Mouse (Mus musculus) frontal cortex, postnatal 14 days (tissue): Measurements from ENCODE around the gene Rad52.

Experiments
- DNase-seq, 2 experiments: peaks; one replicate each; pipeline ENCODE4 v3.0.0; 2022; ENCODE audit warnings: low spot score in 2 of 2

Rad52 gene

DNA sequence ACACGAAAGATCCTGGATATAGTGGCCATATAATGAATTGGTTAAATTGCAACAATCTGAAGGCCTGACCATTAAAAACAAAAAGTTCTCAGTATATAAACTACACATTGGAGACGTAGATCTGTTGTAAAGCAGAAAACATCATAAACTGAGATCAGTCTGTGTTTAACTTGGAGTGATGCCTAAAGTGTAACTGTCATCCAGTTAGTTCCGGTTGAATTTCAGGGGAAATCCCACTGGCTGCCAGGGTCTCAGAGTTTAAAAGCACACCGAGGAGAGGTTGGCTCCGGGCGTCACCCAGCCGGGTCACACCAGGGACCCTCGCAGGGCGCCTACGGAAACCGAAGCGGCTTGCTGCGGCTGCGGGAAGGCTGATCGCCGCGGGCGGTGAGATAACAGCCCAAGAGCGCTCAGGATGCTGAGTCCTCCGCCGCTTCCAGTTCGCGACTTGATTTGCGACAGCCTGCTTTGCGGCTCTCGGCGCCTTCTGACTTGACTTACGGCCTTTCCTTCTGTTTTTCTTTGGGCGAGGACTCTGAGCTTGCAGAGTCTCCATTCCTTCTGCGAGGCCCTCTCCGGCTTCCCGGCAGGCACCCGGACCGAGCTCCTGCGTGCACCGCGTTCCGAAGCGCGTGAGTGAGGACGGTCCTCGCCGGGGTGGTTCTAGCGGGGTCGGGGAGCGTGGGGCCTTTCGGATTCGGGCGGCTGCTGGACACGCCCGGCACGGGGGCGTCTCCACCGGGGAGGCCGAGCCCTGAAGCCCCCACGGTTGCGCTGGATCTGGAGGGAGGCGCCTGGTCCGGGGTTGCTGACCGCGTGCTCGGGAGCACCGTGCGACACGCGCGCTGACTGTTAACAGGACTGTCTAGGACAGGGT lies at the start of gene Rad52:
TSS of gene Rad52 (plus strand) at position 495 of the 877 bp plus-strand sequence.
- DNase-seq = peak; percentile 84 to 85

DNA sequence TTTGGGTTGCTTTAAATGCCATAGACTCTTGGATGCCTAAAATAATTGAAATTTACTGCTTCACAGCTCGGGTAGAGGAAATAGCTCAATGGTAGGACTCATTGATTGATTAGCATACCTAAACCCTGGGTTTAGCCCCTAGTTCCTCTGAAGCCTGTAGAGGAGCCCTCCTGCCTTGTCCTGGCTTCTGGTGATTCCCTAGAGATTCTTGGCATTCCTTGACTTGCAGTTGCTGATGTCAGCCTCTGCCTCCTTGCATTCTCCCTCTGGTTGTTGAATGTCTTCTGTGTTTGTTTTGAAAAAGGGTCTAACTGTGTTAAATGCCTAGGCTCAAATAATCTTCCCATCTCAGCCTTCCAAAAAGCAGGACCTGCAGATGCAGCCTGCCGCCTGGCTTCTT lies 48.3 kb upstream of the Rad52 start:
- DNase-seq = no peak

DNA sequence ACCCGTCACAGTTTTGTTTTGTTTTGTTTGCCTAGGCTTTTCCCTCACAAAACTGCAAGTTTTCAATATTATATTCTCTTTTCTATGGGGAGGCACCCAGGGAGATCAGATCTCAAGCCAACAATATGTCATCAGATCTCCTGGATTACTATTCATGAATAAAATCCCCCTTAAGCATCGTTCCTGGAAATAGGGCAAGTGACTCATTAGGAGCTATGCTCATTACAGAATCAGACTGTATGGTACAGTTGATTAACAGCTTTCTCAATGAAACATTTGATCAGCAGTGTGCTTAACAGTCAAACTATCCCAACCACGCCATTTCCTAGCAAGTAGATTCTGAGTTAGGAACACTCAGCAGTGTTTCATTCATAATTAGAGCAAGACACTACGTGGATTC lies 47.0 kb upstream of the Rad52 start:
- no peak for DNase-seq

DNA sequence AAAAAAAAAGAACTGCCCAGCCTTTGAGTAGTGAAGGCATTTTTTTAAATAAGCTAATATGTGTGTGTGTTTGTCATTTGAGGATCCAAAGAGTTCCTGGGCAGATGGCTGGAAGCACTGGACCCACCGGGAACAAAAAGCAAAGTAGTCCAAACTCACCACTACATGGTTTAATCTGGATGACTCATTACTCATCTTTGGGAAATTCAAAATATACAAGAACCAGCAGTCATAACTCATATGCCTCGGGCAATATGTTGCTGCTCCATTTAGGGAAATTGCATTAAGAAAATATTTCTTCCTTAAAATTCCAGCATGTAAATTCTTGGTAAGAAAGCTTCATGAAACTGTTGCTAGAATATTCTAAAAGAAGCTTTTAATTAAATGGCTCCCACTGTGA lies 42.3 kb upstream of the Rad52 start:
- no peak for DNase-seq

DNA sequence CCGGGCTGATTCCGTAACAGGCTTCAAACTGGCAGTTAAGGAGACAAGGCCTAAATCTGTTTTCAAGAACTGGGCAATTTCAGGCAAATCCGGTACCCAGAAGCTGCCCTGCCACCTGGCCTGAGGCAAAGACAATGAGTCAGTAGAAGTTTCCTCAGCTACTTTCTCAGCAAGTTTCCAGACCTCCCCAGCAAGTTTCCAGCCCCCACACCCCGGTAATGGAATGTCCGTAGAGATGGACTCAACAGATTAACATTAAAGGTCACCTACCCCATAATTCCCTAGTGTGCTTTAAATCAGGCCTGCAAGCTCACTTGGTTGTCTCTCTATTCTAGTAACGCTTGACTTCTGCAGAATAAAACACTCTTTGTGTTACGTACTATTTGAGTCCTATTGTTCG lies 41.0 kb upstream of the Rad52 start:
- DNase-seq = no peak

DNA sequence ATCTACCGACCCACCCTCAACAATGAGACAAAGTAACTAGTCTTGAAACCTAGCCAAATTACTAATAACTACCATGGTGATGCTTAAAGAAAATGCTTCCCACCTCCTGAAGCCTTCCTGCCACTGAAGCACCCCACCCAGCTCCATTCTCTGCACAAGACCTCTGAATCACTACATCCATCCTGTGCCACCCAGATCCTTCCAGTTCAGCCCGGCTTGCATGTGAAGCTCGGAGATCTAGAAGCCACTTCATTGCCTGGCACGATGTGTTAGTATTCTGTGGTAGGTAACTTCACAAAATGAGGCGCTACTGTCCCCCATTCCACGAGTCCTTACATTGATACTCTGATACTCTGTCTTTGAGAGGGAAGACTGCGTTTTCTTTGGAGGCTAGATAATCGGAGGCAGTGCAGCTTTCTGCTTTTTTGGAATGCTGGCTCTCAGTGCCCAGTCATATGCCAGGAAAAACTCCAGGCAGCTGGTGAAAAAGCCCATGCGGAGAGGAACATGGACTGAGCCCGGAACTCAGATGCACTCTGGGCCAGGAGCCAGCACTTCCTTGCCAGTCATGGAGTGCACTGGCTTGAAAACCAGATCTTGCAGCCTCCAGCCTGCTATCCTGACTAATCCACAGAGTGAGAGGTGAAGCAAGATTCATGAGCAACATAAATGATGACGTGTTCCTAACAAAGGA lies 38.0 kb upstream of the Rad52 start:
- DNase-seq = peak; percentile 38 to 62

DNA sequence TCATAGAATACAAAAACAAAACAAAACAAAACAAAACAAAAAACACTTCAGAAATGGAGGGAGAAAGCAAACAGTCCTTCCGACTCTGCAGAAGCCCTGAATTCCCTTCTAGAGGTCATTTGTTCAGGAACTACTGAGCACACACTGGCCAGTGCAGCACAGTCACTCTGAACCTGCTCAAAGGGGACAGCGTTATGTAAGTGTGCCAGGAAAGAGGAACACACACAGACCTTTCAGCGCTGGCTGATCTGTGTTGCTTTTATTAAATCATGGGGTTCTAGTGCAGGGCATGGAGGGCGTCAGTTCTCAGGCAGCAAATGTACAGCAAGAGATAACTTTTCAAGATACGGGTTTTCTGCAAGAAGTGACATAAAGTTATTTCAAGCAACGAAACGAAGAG lies 19.3 kb upstream of the Rad52 start:
- no peak for DNase-seq

DNA sequence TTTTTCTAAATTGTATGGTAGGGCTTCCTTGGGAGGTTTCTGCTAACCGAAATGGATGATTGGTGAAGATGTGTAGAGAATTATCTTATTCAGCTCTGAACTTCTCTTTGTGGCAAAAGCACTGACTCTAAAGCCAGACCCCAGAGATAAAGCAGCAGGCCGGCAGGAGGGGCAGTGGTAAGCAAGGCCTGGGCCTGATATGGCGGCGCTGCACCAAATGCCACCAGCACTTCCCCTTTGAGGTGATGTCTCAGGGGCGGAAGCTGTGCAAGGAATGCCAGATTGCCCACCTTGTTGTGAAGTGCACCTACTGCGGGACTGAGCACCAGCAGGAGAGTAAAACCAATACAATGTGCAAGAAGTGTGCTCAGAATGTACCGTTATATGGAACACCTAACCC lies 9.8 kb upstream of the Rad52 start:
- no peak for DNase-seq

DNA sequence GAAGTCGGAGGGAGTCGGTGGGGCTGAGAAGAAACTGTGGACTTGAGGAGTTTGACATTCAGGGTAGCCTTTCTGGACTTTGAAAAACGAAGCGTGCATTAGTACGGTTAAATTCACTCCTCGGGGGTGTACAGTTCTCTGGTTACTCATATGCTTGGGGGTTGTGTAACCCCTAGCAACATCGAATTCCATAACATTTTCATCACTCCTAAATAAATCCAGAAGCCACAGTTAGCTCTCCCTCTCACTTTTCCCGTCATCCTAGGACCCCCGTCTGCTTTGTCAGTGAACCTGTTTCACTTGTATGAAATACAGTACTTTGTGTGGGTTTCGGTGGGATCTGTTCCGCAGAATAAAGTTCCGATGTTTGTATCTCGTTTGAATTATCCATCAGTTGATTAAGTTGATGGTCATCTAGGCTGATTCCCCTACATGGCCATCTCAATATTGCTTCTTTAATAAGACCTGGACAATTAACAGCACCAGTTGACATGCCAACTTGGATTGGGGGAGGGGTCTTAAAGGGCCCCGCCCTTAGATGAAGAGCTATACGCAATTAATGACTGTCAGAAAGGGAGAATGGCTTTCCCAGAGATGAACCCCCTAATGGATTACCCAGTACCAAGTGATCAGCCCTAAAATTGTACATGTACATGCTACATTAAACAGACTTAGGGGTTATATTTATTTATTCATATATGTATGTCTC lies 737 bp downstream of the Rad52 start:
- DNase-seq = no peak

DNA sequence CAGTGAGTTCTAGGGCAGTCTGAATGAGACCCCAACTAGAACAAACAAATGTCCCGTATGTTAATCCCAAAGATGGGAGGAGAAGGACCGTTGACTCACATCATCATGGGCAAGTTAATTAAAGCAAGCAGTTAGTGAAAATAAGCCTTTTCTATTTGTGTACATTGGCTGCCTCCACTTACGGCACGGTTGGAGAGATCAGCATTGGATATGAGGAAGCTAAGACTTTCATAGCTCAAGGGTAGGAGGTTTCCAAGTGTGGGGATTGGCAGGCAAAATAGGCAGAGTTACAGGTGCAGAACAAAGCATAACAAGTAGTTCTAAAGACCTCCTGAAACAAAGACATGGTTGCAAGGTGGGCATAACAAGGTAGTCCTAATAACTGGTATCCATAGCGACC lies 3.0 kb downstream of the Rad52 start:
- no peak for DNase-seq

DNA sequence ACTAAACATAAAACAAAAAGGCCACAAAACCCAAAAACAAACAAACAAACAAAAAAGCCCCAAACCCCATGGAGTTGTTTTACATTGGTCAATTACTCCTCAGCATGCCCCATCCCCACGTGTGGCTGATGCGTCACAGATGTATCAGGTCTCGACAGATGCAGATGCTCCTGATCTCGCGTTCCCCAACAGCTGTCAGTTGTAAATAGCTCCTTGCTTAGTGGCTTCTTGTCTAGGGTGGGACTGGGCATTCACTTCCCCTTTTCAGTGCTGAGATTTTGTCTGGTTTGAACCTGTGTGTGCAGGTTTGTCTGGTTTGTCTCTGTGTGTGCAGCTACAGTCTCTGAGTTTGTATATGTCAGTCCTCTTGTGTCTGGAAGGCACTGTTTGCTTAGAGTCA lies 9.5 kb downstream of the Rad52 start:
- DNase-seq = no peak

DNA sequence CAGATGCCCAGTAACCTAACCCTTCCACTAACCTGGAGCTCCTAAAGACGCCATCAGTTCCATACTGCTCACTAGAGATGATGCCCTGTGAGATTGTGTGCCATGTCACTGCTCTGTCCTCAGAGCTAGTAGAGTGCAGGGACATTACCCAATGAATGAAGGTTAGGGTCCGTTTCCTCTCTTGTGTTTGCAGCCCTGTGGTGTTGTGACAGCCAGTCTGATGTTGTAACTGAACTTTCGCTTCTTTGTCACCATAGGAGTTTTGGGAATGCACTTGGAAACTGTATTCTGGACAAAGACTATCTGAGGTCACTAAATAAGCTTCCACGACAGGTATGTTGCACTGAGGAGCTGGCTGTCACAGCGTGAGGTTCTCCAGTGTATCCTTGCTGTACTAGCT lies 13.2 kb downstream of the Rad52 start:
- no peak for DNase-seq

DNA sequence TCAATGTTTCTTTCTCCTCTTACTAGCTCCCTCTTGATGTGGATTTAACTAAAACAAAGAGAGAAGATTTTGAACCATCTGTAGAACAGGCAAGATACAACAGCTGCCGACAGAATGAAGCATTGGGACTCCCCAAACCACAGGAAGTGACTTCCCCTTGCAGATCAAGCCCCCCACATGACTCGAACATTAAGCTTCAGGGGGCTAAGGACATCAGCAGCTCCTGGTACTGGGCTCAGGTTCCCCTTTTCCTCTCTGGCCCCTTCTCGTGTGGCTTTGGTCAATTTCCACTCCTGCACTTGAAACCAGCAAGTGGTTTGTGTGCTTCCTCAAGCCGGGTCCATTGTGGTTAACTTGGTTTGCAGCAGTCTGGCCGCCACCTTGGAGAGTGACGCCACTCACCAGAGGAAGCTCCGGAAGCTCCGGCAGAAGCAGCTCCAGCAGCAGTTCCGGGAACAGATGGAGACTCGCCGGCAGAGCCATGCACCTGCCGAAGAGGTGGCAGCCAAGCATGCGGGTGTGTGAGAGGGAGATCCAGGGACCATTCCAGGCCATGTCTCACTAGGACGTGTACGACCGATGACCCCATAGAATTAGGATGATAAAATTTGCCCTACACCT lies 16.2 kb downstream of the Rad52 start:
- no peak for DNase-seq

DNA sequence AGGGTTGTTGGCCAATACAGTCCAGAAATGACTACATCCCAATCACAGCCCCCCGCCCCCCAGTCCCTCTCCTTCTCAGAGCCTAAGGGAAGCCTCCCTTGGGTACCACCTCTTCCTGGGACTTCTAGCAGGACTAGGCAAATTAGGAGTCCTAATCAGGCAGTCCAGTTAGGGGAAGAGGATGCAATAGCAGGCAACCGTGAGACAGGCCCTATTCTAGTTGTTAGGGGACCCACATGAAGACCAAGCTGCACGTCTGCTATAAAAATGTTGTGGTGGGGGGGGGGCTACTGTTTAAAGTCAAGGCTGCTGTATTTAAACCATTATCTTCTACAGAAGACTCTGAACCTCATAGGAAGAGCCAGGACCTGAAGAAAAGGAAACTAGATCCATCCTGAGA lies 19.6 kb downstream of the Rad52 start:
- no peak for DNase-seq

DNA sequence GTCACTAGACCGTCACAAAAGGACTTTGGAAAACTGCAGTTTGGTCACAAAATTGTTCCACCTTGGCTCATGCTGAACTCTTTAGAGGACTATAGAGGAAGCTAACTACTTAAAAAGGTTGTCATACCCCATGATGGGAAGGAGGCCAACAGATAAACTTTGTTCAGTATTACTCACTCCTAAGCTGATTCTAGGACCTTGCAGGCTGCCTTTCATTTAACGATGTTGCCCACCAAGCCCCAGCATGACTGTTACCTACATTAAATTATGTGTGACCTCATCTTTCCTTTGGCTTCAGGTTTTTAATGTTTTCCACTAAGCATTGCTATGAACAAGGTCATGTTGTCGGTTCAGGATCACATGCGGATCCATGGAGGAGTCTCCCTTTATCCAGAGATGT lies 20.0 kb downstream of the Rad52 start:
- DNase-seq = no peak

DNA sequence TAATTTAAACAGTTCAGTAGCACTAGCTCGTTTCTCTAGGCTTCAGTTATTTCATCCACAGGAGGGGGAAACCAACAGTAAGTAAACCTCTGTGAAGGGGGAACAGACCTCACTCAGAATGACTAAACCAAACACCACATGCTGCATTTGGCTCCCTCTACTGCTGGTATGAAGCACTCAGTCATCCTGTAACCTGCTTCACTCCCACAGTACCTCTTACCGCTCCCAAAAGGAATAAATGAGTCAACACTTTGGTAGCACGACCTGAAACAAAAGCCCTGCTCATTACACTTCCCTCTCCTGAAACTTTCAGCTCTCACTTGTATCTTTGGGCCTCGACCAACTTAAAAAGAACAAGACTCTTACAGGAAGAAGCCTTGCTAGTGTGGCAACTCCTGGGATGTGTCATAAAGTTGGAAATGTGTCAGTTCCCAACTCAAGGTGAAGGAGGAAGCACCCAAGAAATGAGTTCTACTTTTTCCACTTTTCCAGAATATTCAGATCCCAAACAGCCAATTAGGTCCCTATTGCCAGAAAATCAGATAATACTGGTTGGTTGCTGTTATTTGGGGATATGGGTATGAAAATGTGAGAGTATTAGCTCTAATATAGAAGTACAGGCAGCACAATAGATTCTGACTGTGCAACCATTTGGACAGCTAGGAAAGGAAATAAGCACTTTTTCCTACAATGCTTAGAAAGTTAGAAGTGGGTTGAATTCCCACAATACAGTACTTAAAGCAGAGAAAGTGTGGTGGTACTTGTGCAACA lies 21.9 kb downstream of the Rad52 start:
- DNase-seq = no peak
